Comparison of ENCODE assay signal across 16 mouse cellular contexts in the genomic region with DNA sequence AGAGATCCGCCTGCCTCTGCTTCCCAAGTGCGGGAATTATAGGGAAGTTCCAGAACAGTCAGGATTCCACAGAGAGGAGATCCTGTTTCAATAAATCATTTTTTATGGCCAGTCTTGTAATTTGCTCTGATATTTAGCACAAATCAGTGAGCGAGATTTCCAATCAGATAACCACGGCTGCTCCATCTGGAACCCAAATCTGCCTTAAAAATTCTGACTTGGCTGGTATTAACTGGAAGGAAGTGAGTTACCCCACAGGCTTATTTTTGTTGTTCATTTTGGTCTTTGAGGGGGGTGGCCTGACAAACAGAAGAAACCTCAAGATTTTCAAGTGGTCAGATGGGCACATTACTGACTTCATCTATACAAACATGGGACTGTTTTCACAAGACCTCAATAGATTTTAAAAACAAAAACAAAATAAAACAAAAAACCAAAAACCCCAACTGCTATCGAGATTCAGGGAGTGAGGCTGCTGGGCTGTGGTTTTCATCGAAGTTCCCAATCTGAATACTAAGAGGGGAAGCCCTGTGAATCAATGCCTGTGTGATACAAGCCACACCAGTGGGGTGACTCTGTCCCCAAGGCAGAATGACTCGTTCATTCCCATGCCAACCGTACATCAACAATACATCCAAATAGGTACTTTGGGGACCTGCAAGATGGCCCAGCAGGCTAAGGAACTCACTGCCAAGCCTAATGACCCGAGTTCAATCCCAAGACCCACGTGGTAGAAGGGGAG. TPM values are rescaled to one million over a fixed set of nuclear protein-coding genes. Genes with fewer than 3 reads are reported as not detected.
DNase-seq lines count a peak whose midpoint lies in the region; ATAC-seq lines count a peak whose summit lies in the region.
"Had no signal": no experiment of that assay in that cellular context is flagged by ENCODE, and none has a peak within 500 bp of the region (broad histone marks: within the 10 kb centered on the region; RNA-seq: fewer than 3 reads in every experiment).

No protein-coding gene starts in this region.

- no peak for DNase-seq in hindbrain, embryonic 14.5 days (ENCODE audit: low spot score)
- peak; percentile 74 for DNase-seq in T-cell, adult 2 months (ENCODE audit: low spot score)
- no peak for DNase-seq in left cerebral cortex, adult 8-10 months (ENCODE audit: low spot score in 2 of 2)
- DNase-seq in frontal cortex, postnatal 36 days (ENCODE audit: low spot score in 2 of 2): no peak
- DNase-seq: adrenal gland, postnatal 25 days; cerebellum, adult 9-11 months; gastrocnemius, postnatal 10 days; kidney, adult 11 months; layer of hippocampus, adult 9-11 months; liver; right cerebral cortex, postnatal 14 days had no signal

- no peak for ATAC-seq in hindbrain, embryonic 14.5 days (ENCODE audit: low FRiP score)
- ATAC-seq in hindbrain, embryonic 12.5 days (ENCODE audit: low FRiP score): no peak
- peak; percentile 25 for ATAC-seq in CD4-positive, CD25-positive, alpha-beta regulatory T cell, adult 4 months
- peak; percentile 49; the same call in 1 of the 2 replicates for ATAC-seq in monocyte, adult 5-6 weeks (replicated peaks; ENCODE audit: insufficient number of reproducible peaks, low FRiP score, low TSS enrichment, poor library complexity, severe bottlenecking)
- ATAC-seq: lung, postnatal 0 days had no signal

- no peaks in the 10 kb centered on the region for H3K36me3 ChIP-seq in hindbrain, embryonic 14.5 days (replicated peaks; ENCODE audit: control insufficient read depth, insufficient read depth)
- no peaks in the 10 kb centered on the region for H3K36me3 ChIP-seq in hindbrain, embryonic 12.5 days

- H3K27ac ChIP-seq in hindbrain, embryonic 14.5 days: peak overlapping the region; percentile 56
- H3K27ac ChIP-seq in hindbrain, embryonic 12.5 days: no peak overlapping the region

- no peak overlapping the region for H3K4me3 ChIP-seq in hindbrain, embryonic 14.5 days (replicated peaks; ENCODE audit: low read length)
- no peak overlapping the region for H3K4me3 ChIP-seq in hindbrain, embryonic 12.5 days
- H3K4me3 ChIP-seq: myocyte had no signal

- 84% methylated on average over 10 of the region's 10 CpGs for WGBS in hindbrain, embryonic 14.5 days
- 92% methylated on average over 10 of the region's 10 CpGs for WGBS in hindbrain, embryonic 12.5 days

- H3K4me2 ChIP-seq in hindbrain, embryonic 14.5 days (replicated peaks): no peak overlapping the region
- no peak overlapping the region for H3K4me2 ChIP-seq in hindbrain, embryonic 12.5 days (replicated peaks)

- 0 out of 2 replicates have a peak, but pooled peaks cover 4% of the 10 kb centered on the region for H3K4me1 ChIP-seq in hindbrain, embryonic 14.5 days (replicated peaks; ENCODE audit: control insufficient read depth, insufficient read depth, low read length)
- H3K4me1 ChIP-seq in hindbrain, embryonic 12.5 days: peaks cover 11% of the 10 kb centered on the region

- H3K9ac ChIP-seq in hindbrain, embryonic 14.5 days: no peak overlapping the region
- no peak overlapping the region for H3K9ac ChIP-seq in hindbrain, embryonic 12.5 days

- H3K27me3 ChIP-seq in hindbrain, embryonic 14.5 days (ENCODE audit: control insufficient read depth, insufficient read depth, low read length): no peaks in the 10 kb centered on the region
- no peaks in the 10 kb centered on the region for H3K27me3 ChIP-seq in hindbrain, embryonic 12.5 days

- H3K9me3 ChIP-seq in hindbrain, embryonic 14.5 days (ENCODE audit: control insufficient read depth, low read length): no peaks in the 10 kb centered on the region
- 0 out of 2 replicates have a peak, but pooled peaks cover 4% of the 10 kb centered on the region for H3K9me3 ChIP-seq in hindbrain, embryonic 12.5 days (replicated peaks)

RNA-seq across cellular contexts. Expression of a gene that starts 23.0 kb away (rescaled TPM):
- polyA plus RNA-seq in hindbrain, embryonic 14.5 days (2014; fragmentation: Nextera tagmentation; extraction: Ambion mirVana): 28.9 and 29.1 TPM in 2 replicates
- polyA plus RNA-seq in hindbrain, embryonic 12.5 days (2016; fragmentation: Nextera tagmentation; extraction: Ambion mirVana): 18.7 and 19.9 TPM in 2 replicates
- 10 to 100 TPM; 78.2 to 90.0 TPM for polyA plus RNA-seq in CD4-positive, CD25-positive, alpha-beta regulatory T cell, adult 4 months (2017; shearing (Covaris generic))
- 39.1 to 101 TPM (median 67.2 TPM) in 3 replicates for total RNA-seq in monocyte, adult 5-6 weeks (2017)
- 100 to 1,000 TPM; 117 to 135 (median 123) TPM for total RNA-seq in left cerebral cortex, adult 8-10 months (2022)

RNA-seq across cellular contexts. Expression of a gene that starts 33.3 kb away (rescaled TPM):
- polyA plus RNA-seq in hindbrain, embryonic 14.5 days (2014; fragmentation: Nextera tagmentation; extraction: Ambion mirVana): 25.1 and 26.1 TPM in 2 replicates
- polyA plus RNA-seq in hindbrain, embryonic 12.5 days (2016; fragmentation: Nextera tagmentation; extraction: Ambion mirVana): 43.1 and 46.6 TPM in 2 replicates
- polyA plus RNA-seq in CD4-positive, CD25-positive, alpha-beta regulatory T cell, adult 4 months (2017; shearing (Covaris generic)): 10 to 100 TPM; 56.6 to 60.7 TPM
- 31.3 to 44.8 TPM (median 35.7 TPM) in 3 replicates for total RNA-seq in monocyte, adult 5-6 weeks (2017)
- total RNA-seq in left cerebral cortex, adult 8-10 months (2022): 10 to 100 TPM; 47.0 to 55.6 (median 48.1) TPM

Comparison
In these comparisons a context has a peak if more than half of its experiments do, and no peak if none do; other contexts are left out.
1. ATAC-seq: peak in CD4-positive, CD25-positive, alpha-beta regulatory T cell, adult 4 months (single experiment) and monocyte, adult 5-6 weeks (single experiment); none in hindbrain, embryonic 14.5 days (single experiment) and hindbrain, embryonic 12.5 days (single experiment).